Mouse (Mus musculus) left cerebral cortex, adult 9 months (tissue): ENCODE measurements around the gene Grm2.

Source experiments
- DNase-seq, 2 experiments: peaks; one replicate each; pipeline ENCODE4 v3.0.0; 2022; ENCODE audit warnings: low spot score in 2 of 2

Grm2 gene

GRCm38 (mm10) chr9:106655884-106656720 lies at the start of gene Grm2:
Gene Grm2, minus strand, starts transcription at chr9:106656082.
- DNase-seq: no peak

- DNase-seq: no peak
Observed at GRCm38 (mm10) chr9:106692973-106693481, 37.1 kb upstream of the Grm2 start.

- DNase-seq: no peak
Observed at GRCm38 (mm10) chr9:106688834-106689233, 33.0 kb upstream of the Grm2 start.

GRCm38 (mm10) chr9:106686983-106687650 lies 31.2 kb upstream of the Grm2 start:
- DNase-seq: peak in 1 of 2 experiments; percentile 81

- DNase-seq: peak; percentile 69 to 83
Observed at GRCm38 (mm10) chr9:106685249-106686101, 29.6 kb upstream of the Grm2 start, which contains the start of gene Tex264. Gene Tex264, minus strand, starts transcription at chr9:106685927.

- no peak for DNase-seq
Observed at GRCm38 (mm10) chr9:106684918-106685248, 29.0 kb upstream of the Grm2 start.

- no peak for DNase-seq
Observed at GRCm38 (mm10) chr9:106684093-106684872, 28.4 kb upstream of the Grm2 start.

- DNase-seq: no peak
Observed at GRCm38 (mm10) chr9:106681026-106681425, 25.1 kb upstream of the Grm2 start.

- DNase-seq: no peak
Observed at GRCm38 (mm10) chr9:106678242-106678641, 22.4 kb upstream of the Grm2 start.

GRCm38 (mm10) chr9:106677702-106678101 lies 21.8 kb upstream of the Grm2 start:
- no peak for DNase-seq

- no peak for DNase-seq
Observed at GRCm38 (mm10) chr9:106676571-106676970, 20.7 kb upstream of the Grm2 start.

GRCm38 (mm10) chr9:106675965-106676364 lies 20.1 kb upstream of the Grm2 start:
- DNase-seq: peak in 1 of 2 experiments; percentile 55

- peak; percentile 68 to 94 for DNase-seq
Observed at GRCm38 (mm10) chr9:106675480-106675879, 19.6 kb upstream of the Grm2 start.

GRCm38 (mm10) chr9:106673860-106674259 lies 18.0 kb upstream of the Grm2 start:
- no peak for DNase-seq

GRCm38 (mm10) chr9:106664856-106665255 lies 9.0 kb upstream of the Grm2 start:
- DNase-seq: no peak

GRCm38 (mm10) chr9:106664433-106664832 lies 8.6 kb upstream of the Grm2 start:
- peak; percentile 79 to 84 for DNase-seq

- no peak for DNase-seq
Observed at GRCm38 (mm10) chr9:106663200-106663599, 7.3 kb upstream of the Grm2 start.

- DNase-seq: no peak
Observed at GRCm38 (mm10) chr9:106659935-106660334, 4.1 kb upstream of the Grm2 start.

GRCm38 (mm10) chr9:106659441-106659840 lies 3.6 kb upstream of the Grm2 start:
- DNase-seq: no peak

GRCm38 (mm10) chr9:106657592-106657991 lies 1.7 kb upstream of the Grm2 start:
- DNase-seq: no peak

- DNase-seq: no peak
Observed at GRCm38 (mm10) chr9:106656820-106657219, 938 bp upstream of the Grm2 start.
